Mouse (Mus musculus): Measurements from ENCODE around the gene Rnf6.

DNA sequence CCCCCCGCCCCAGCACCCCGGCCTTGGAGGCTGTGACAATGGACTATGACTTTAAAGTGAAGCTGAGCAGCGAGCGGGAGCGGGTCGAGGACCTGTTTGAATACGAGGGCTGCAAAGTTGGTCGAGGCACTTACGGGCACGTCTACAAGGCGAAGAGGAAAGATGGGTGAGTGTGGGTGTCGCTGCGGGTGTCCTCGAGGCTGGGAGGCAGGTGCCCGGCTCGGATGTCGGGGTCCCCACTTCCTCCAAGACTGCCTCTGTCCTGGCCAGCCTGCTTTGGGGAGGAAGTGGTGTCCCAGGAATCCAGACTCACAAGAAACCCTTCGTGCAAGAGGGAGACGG, 10.3 kb upstream of the Rnf6 start:
- no peak for TF ChIP-seq POLR2A (IDR thresholded peaks at IDR 0.05; ENCODE audit: low read depth, low read length)
- TF ChIP-seq CTCF (conservative IDR thresholded peaks at IDR 0.05; ENCODE audit: insufficient read depth, insufficient read length, low read depth, low read length) = no peak
